Mouse (Mus musculus): ENCODE data around the gene Lsr.

GRCm38 (mm10) chr7:31002650-31003049 is 29.4 kb upstream of the Lsr start:
- TF ChIP-seq CTCF (IDR thresholded peaks at IDR 0.05; ENCODE audit: borderline replicate concordance, control insufficient read depth, extremely low read depth, insufficient read depth, low read length, poor library complexity) (no peak), POLR2A (IDR thresholded peaks at IDR 0.05; ENCODE audit: control insufficient read depth, extremely low read depth, insufficient read depth, low read length, poor library complexity) (no peak)
